Mouse (Mus musculus): ENCODE measurements around the gene Shd. TPM values are rescaled to one million over a fixed set of nuclear protein-coding genes. Genes with fewer than 3 reads are reported as not detected.
"Not testable (repeated sequence)": the region's sequence is repeated elsewhere in the genome, so short reads cannot be mapped to it uniquely, and the experiment has no call there.

The Shd gene
- polyA plus RNA-seq (2014; fragmentation: Nextera tagmentation; extraction: Ambion mirVana), result 95.2 and 102 TPM in 2 replicates

DNA sequence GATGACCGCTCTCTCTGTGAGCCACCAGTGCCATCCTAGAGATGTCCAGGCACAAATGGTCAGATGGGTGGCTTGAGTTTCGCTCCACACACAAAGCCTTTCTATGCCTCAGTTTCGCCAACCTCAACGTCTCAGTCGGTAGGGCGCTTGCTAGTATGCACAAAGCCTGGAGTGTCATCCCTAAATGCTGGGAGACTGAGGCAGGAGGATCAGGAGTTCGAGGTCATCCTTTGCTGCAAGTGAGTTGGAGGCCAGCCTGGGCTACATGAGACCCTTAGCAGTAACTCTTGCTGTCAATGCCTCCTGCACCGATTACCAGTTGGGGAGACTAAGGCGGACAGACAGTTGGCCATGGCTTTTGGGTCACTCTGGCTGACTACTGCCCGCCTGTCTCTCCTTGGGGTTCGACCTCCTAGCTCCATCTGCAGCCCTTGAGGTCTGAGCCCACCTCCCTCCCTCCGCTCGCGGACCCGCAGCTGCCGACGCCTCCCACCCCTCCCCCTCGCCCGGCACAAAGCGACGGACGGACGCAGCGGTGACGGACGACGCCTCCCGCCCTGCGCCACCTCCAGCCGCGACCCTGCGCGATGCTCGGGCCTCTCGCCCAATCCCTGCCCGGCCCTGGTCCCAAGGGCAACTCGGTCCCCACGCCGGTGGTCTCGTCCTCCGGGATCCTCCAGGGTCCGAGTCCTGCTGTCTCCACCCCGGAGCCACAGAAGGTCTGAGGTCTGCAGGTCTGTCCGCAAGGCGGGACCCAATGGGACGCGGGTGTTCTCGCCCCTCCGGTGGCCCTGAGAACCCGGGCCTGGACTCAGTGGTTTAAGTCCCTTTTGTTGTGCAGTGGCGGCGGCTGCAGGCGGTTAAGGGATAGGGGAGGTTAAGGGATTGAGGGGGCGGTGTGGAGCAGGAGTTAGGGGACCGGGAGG, at the start of gene Shd:
Gene Shd (plus strand): TSS at position 502 of the 926 bp plus-strand sequence.
- Histone ChIP-seq H3K27ac (ENCODE audit: low read depth, low read length) (peak within 1 kb of the TSS; percentile 95), H3K4me1 (replicated peaks; ENCODE audit: control insufficient read depth, insufficient read depth, low read length) (peaks cover 9% of the 10 kb centered on the region), H3K9me3 (ENCODE audit: control insufficient read depth, low read length) (no peaks in the 10 kb centered on the region), H3K4me3 (ENCODE audit: low read depth, low read length) (peak within 1 kb of the TSS; percentile 61), H3K9ac (ENCODE audit: low read depth, low read length) (peak within 1 kb of the TSS; percentile 83), H3K36me3 (ENCODE audit: control insufficient read depth, insufficient read depth, low read length) (0 out of 2 replicates have a peak, but pooled peaks cover 2% of the 10 kb centered on the region), H3K27me3 (ENCODE audit: control insufficient read depth, insufficient read depth, low read length) (no peaks in the 10 kb centered on the region), H3K4me2 (replicated peaks; ENCODE audit: low read depth, low read length) (peak within 1 kb of the TSS; percentile 55)
- 9% methylated on average over 46 of the region's 55 CpGs for WGBS
- ATAC-seq (ENCODE audit: low FRiP score), result peak; percentile 77
- peak; percentile 86 for DNase-seq (ENCODE audit: low spot score)

DNA sequence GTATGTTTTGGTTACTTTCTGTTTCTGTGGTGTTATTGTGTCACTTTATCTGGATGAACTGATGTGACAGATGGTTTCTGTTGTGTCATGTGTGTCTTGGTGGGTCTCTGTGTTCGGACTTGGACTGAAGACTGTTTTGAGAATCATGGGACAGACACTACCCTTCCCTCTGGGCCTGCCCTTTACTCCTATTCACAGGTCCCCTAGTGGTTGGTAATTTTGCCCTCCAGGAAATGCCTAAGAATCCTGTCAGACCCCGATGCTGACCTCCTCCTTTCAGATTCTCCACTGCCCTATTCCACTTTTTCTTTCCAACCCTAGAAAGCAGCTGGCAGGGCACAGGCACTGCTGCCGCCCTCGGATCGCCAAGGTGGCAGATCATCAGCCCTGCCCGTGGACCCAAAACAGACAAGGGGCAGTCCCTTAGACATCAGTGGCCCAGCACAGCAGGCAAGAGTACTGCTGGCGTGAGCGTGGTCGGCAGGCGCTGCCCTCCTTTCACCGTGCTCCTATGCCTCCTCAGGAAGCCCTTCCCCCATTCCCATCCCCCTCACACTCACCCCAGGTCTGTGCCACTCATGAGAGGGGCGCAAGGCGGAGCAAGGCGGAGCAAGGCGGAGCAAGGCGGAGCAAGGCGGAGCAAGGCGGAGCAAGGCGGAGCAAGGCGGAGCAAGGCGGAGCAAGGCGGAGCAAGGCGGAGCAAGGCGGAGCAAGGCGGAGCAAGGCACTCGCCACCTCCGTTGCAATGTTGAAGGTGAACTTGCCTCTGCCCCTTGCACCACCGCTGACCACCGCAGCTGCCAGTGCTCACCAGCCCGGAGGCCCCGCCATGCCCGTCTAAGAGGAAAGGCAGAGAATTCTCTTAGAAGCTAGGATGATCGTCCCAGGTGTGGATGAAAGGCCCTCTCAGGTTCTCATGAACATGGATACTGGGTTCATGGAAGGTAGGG, 38.4 kb upstream of the Shd start:
- WGBS, result under 1% methylated on average over 30 of the region's 33 CpGs
- Histone ChIP-seq H3K27ac (ENCODE audit: low read depth, low read length) (peak overlapping the region; percentile 65), H3K9ac (ENCODE audit: low read depth, low read length) (peak overlapping the region; percentile 71), H3K27me3 (ENCODE audit: control insufficient read depth, insufficient read depth, low read length) (no peaks in the 10 kb centered on the region), H3K4me1 (replicated peaks; ENCODE audit: control insufficient read depth, insufficient read depth, low read length) (no peaks in the 10 kb centered on the region), H3K4me3 (ENCODE audit: low read depth, low read length) (peak overlapping the region; percentile 50), H3K9me3 (ENCODE audit: control insufficient read depth, low read length) (no peaks in the 10 kb centered on the region), H3K4me2 (replicated peaks; ENCODE audit: low read depth, low read length) (peak overlapping the region; percentile 71), H3K36me3 (ENCODE audit: control insufficient read depth, insufficient read depth, low read length) (no peaks in the 10 kb centered on the region)
- DNase-seq (ENCODE audit: low spot score) (peak; percentile 80), ATAC-seq (ENCODE audit: low FRiP score) (peak; percentile 97)

- Histone ChIP-seq H3K27me3 (ENCODE audit: control insufficient read depth, insufficient read depth, low read length) (no peaks in the 10 kb centered on the region), H3K9me3 (ENCODE audit: control insufficient read depth, low read length) (no peaks in the 10 kb centered on the region), H3K27ac (ENCODE audit: low read depth, low read length) (no peak overlapping the region), H3K4me1 (replicated peaks; ENCODE audit: control insufficient read depth, insufficient read depth, low read length) (no peaks in the 10 kb centered on the region), H3K9ac (ENCODE audit: low read depth, low read length) (no peak overlapping the region), H3K4me3 (ENCODE audit: low read depth, low read length) (peak overlapping the region; percentile 50), H3K4me2 (replicated peaks; ENCODE audit: low read depth, low read length) (peak overlapping the region; percentile 71; the same call in 1 of the 2 replicates), H3K36me3 (ENCODE audit: control insufficient read depth, insufficient read depth, low read length) (no peaks in the 10 kb centered on the region)
- peak; percentile 17; the same call in 1 of the 2 replicates for ATAC-seq (ENCODE audit: low FRiP score)
- 77% methylated on average over 2 of the region's 2 CpGs for WGBS
- no peak for DNase-seq (ENCODE audit: low spot score)
Measured at GRCm38 (mm10) chr17:55932635-55933034, 37.6 kb upstream of the Shd start.

- no peaks in the 10 kb centered on the region for H3K4me1 ChIP-seq (replicated peaks; ENCODE audit: control insufficient read depth, insufficient read depth, low read length)
- ATAC-seq (ENCODE audit: low FRiP score) (no peak), DNase-seq (ENCODE audit: low spot score) (no peak)
- no peaks in the 10 kb centered on the region for H3K9me3 ChIP-seq (ENCODE audit: control insufficient read depth, low read length)
- H3K4me3 ChIP-seq (ENCODE audit: low read depth, low read length), result no peak overlapping the region
- no peak overlapping the region for H3K9ac ChIP-seq (ENCODE audit: low read depth, low read length)
- no peak overlapping the region for H3K27ac ChIP-seq (ENCODE audit: low read depth, low read length)
- WGBS, result 93% methylated on average over 15 of the region's 15 CpGs
- no peak overlapping the region for H3K4me2 ChIP-seq (replicated peaks; ENCODE audit: low read depth, low read length)
- no peaks in the 10 kb centered on the region for H3K27me3 ChIP-seq (ENCODE audit: control insufficient read depth, insufficient read depth, low read length)
- H3K36me3 ChIP-seq (ENCODE audit: control insufficient read depth, insufficient read depth, low read length), result no peaks in the 10 kb centered on the region
Measured at GRCm38 (mm10) chr17:55933191-55933590, 37.1 kb upstream of the Shd start.

DNA sequence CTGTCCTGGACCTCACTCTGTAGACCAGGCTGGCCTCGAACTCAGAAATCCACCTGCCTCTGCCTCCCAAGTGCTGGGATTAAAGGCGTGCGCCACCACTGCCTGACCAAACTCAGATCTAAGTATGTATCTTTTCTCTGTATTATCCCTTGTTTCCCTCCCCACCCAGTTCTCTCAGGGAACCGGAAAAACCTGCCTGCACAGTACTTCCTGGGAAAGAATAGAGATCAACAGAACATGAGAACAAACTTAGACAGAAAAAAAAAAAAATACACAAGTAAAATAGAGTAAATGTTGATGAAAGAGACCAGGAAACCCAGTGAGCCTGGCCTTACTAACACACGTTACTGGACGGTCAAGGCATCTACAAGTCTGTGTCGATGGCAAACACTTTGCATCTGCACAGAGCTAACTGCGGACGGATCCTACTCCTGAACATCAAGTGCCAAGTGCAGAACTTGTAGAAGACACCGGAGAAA, 25.8 kb upstream of the Shd start:
- H3K9me3 ChIP-seq (ENCODE audit: control insufficient read depth, low read length); H3K36me3 ChIP-seq (ENCODE audit: control insufficient read depth, insufficient read depth, low read length); H3K4me1 ChIP-seq (replicated peaks; ENCODE audit: control insufficient read depth, insufficient read depth, low read length); H3K9ac ChIP-seq (ENCODE audit: low read depth, low read length); H3K27me3 ChIP-seq (ENCODE audit: control insufficient read depth, insufficient read depth, low read length); ATAC-seq (ENCODE audit: low FRiP score): not testable (repeated sequence)
- peak; percentile 49 for DNase-seq (ENCODE audit: low spot score)
- Histone ChIP-seq H3K4me2 (replicated peaks; ENCODE audit: low read depth, low read length) (peak overlapping the region; percentile 82), H3K4me3 (ENCODE audit: low read depth, low read length) (peak overlapping the region; percentile 44), H3K27ac (ENCODE audit: low read depth, low read length) (0 out of 2 replicates have a peak overlapping the region, but pooled peaks have one; percentile 45)
- WGBS, result 37% methylated on average over 10 of the region's 10 CpGs

DNA sequence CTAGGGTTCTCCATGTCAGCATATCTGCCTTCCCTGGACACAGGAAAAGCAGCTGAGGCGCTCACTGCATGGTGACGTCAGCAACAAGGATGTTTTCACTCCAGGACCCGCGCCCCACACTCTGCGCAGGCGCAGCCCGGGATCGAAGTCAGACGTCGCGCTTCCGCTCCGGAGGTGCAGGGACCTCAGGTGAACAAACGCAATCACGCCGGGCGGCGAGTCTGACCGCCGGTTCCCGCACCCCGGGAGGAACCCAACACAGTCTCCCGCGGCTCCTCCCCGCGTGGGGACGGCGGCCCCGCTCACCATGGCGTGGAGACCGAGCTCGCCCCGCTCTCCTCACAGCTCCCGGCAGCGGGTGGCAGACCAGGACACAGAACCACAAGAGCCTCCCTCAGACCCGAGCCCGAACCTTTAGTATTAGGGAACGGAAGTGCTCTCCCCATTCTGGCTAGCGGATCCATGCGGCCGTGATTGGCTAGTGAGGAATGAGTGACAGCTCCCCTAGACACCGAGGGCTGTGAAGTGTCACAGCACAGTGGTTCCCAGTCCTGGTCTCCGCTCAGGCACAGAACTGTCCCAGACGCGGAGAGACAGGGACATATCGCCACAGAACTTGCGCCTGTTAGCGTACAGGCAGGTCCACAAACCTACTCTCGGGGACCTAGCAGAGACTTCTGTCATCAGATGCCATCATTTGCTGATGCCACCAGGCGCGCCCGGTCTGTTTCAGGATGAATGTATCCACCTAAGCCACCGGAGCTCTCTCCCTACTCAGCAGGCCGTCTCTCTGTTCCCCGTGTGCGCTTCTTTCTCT, 25.2 kb upstream of the Shd start:
- H3K4me3 ChIP-seq (ENCODE audit: low read depth, low read length), result peak overlapping the region; percentile 44
- ATAC-seq (ENCODE audit: low FRiP score) (peak; percentile 98), DNase-seq (ENCODE audit: low spot score) (peak; percentile 73)
- not testable (repeated sequence) for H3K27me3 ChIP-seq (ENCODE audit: control insufficient read depth, insufficient read depth, low read length); H3K9me3 ChIP-seq (ENCODE audit: control insufficient read depth, low read length); H3K4me1 ChIP-seq (replicated peaks; ENCODE audit: control insufficient read depth, insufficient read depth, low read length); H3K36me3 ChIP-seq (ENCODE audit: control insufficient read depth, insufficient read depth, low read length)
- peak overlapping the region; percentile 82 for H3K4me2 ChIP-seq (replicated peaks; ENCODE audit: low read depth, low read length)
- H3K9ac ChIP-seq (ENCODE audit: low read depth, low read length), result peak overlapping the region; percentile 56
- WGBS, result under 1% methylated on average over 46 of the region's 56 CpGs
- H3K27ac ChIP-seq (ENCODE audit: low read depth, low read length), result peak overlapping the region; percentile 65

- no peak for ATAC-seq (ENCODE audit: low FRiP score)
- no peaks in the 10 kb centered on the region for H3K4me1 ChIP-seq (replicated peaks; ENCODE audit: control insufficient read depth, insufficient read depth, low read length)
Measured at GRCm38 (mm10) chr17:55945696-55946095, 24.6 kb upstream of the Shd start.

DNA sequence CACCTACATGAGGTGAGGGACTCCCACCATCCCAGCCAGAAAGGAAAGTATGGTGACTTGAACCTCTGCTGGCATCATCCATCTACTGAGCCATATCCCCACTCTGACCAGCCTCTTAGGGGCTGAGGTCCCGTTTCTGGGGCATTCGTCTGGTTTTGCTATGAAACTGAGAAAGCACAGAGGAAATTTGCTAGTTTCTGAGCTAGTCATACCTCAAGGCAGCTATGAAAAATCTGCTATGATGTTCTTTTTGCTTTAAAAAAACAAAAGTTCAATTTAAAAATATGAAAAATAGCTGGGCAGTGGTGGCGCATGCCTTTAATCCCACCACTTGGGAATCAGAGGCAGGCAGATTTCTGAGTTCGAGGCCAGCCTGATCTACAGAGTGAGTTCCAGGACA, 21.6 kb upstream of the Shd start:
- Histone ChIP-seq H3K9ac (ENCODE audit: low read depth, low read length) (no peak overlapping the region), H3K27me3 (ENCODE audit: control insufficient read depth, insufficient read depth, low read length) (no peaks in the 10 kb centered on the region)
- ATAC-seq (ENCODE audit: low FRiP score), result no peak

More at GRCm38 (mm10) chr17:55945696-55946095, 24.6 kb upstream of the Shd start:
- no peak overlapping the region for H3K27ac ChIP-seq (ENCODE audit: low read depth, low read length)
- H3K4me2 ChIP-seq (replicated peaks; ENCODE audit: low read depth, low read length), result peak overlapping the region; percentile 82
- no peaks in the 10 kb centered on the region for H3K36me3 ChIP-seq (ENCODE audit: control insufficient read depth, insufficient read depth, low read length)
- 30% methylated on average over 5 of the region's 5 CpGs for WGBS
- H3K4me3 ChIP-seq (ENCODE audit: low read depth, low read length), result peak overlapping the region; percentile 44
- DNase-seq (ENCODE audit: low spot score), result no peak
- no peaks in the 10 kb centered on the region; the same call in 1 of the 2 replicates for H3K9me3 ChIP-seq (ENCODE audit: control insufficient read depth, low read length)
- H3K9ac ChIP-seq (ENCODE audit: low read depth, low read length), result peak overlapping the region; percentile 56
- H3K27me3 ChIP-seq (ENCODE audit: control insufficient read depth, insufficient read depth, low read length), result no peaks in the 10 kb centered on the region

More for the DNA sequence above, 21.6 kb upstream of the Shd start:
- H3K36me3 ChIP-seq (ENCODE audit: control insufficient read depth, insufficient read depth, low read length), result no peaks in the 10 kb centered on the region
- H3K27ac ChIP-seq (ENCODE audit: low read depth, low read length), result no peak overlapping the region
- no peaks in the 10 kb centered on the region for H3K9me3 ChIP-seq (ENCODE audit: control insufficient read depth, low read length)
- H3K4me2 ChIP-seq (replicated peaks; ENCODE audit: low read depth, low read length), result no peak overlapping the region
- no peak overlapping the region for H3K4me3 ChIP-seq (ENCODE audit: low read depth, low read length)
- WGBS, result 85% methylated on average over 4 of the region's 4 CpGs
- no peaks in the 10 kb centered on the region for H3K4me1 ChIP-seq (replicated peaks; ENCODE audit: control insufficient read depth, insufficient read depth, low read length)
- no peak for DNase-seq (ENCODE audit: low spot score)
